Mouse (Mus musculus) adipocyte (in vitro differentiated cells): Measurements from ENCODE around the gene Ablim1.

Source experiments
- DNase-seq: peaks from one replicate; pipeline ENCODE4 v3.0.0-alpha.2; 2016; ENCODE audit warnings: low spot score

The Ablim1 gene

DNA sequence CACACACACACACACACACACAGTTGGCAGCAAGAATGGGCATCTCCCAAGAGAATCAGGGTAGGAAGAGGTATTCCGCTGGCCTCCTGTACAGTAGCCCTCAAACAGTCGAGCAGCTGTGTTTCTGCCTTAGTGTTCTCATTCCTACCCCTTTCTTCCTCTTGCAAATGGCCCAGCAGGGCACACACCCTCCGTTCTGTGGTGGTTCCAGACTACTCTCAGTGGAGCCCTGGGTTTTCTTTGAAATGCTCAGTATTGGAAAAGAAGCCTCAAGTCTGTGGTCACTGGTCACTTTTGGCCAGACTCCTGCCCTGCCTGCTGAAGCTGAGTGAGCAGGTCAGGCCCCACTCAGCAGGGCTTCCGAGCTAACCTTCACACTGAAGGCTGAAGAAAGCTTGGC is 305.1 kb downstream of the Ablim1 start:
- DNase-seq, result no peak

- DNase-seq, result peak; percentile 72
Observed at GRCm38 (mm10) chr19:57007781-57008710, 306.7 kb downstream of the Ablim1 start, which contains the start of gene Afap1l2. Afap1l2 (minus strand) TSS chr19:57008228.

DNA sequence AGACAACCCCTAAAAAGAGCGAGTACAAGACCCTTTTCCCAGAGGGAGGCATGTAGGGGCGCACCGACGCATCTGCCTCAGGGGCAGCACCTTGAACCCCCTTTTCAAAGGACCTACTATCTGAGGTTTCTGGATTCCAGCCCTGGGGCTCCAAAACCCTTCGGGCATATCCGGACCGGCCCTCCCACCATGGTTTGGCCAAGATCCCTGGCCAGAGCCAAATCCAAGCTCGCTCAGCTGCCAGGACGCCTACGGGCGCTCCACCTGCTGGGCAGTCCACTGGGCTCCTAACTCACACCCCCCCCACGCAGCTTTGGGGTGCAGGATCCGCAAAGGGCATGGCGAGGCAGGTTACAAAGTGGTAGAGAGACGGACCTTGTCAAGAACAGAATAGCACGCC is 307.4 kb downstream of the Ablim1 start:
- no peak for DNase-seq

DNA sequence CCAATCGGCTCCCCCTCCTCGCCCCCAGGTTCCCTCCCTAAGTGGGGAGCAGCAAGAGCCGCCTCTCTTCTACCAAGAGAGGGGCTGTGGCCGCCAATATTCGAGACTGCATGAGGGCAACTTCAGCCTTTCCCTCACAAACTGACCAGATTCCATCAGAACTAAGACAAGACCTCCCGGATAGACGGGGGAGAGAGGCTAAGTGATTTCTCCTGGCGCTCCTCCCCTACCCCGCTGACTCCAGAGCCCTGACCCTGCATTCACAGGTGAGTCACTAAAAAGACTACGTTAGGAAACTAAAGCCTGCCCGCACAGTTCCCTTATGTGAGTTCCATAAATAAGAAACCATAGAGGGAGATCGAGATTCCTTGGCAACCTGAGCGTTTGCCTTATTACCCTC is 307.9 kb downstream of the Ablim1 start:
- DNase-seq, result no peak

- no peak for DNase-seq
Observed at GRCm38 (mm10) chr19:57005062-57005461, 309.7 kb downstream of the Ablim1 start.

DNA sequence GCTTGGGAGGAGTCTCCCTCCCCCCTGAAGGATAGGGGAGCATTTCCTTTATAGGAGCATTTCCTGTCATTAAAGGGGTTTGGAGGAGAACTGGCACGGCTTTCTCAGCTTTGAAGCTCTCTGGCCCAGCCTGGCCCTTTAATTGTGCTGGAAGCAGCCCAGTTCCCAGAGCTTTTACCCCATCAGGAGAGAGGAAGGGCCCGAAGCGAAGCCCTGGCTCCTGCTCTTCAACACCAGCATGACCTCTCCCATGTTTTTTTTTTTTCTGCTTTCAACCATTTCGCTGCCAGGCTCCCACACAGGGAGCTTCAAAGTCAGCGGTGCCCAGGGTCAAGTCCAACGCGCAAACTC is 311.3 kb downstream of the Ablim1 start:
- peak; percentile 95 for DNase-seq

GRCm38 (mm10) chr19:57002741-57003459 is 311.8 kb downstream of the Ablim1 start:
- DNase-seq, result no peak

GRCm38 (mm10) chr19:57001926-57002325 is 312.8 kb downstream of the Ablim1 start:
- DNase-seq, result no peak

- no peak for DNase-seq
Observed at GRCm38 (mm10) chr19:57000592-57000991, 314.1 kb downstream of the Ablim1 start.

- DNase-seq, result peak; percentile 62
Observed at GRCm38 (mm10) chr19:56999781-57000180, 314.9 kb downstream of the Ablim1 start.

DNA sequence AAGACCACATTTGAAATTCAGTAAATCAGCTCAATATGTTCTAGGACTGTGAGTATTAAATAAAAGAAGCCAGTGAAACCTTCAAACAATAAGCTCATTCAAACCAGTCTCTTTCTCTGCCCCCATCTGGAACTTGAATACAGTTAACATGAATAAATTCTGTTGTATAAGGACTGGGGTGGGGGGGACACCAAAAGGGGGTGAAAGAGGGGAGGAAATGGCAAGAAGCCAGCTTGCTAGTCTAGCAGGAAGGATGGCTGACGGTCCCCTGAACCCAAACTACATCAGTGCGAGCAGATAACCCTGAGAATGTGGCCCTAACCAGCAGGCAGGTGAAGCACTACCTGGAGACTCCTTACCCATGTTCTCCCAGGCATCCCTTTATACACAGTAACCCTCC is 315.8 kb downstream of the Ablim1 start:
- no peak for DNase-seq

DNA sequence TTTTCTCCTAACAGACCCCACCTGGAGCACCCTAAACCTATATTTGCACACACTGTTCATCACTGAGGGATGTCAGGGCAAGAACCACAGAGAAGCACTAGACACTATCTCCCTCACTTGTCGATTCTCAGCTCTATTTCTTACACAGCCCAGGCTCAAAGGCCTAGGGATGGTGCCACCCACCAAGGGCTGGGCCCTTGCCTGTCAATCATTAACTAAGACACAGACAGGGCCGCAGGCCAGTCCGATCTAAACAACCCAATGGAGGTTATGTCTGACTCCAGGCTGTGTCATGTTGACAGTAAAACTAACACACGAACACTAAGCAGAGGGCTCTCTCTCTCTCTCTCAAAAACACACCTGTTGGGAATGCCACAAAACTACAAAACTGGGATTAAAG is 316.4 kb downstream of the Ablim1 start:
- no peak for DNase-seq

GRCm38 (mm10) chr19:56997164-56997599 is 317.5 kb downstream of the Ablim1 start:
- peak; percentile 62 for DNase-seq

- DNase-seq, result no peak
Observed at GRCm38 (mm10) chr19:56995441-56995840, 319.3 kb downstream of the Ablim1 start.

DNA sequence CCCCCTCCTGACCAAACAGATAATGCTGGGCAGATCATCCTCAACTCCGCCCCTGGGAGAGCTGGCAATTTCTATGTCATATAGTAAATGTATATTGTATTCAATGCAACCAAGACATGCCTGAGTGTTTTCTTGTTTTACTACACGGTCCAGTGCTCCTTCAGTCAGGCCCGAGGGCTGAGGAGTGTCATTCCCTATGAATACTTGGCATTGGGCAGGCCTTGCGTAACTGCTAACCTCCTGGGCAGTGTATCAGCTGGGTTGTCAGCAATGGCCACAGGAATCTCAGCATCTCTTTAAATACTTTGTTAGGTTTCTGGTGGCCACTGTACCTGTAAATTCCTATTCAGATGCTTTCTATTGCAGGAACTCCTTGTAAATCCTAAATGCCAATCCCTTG is 320.1 kb downstream of the Ablim1 start:
- peak; percentile 85 for DNase-seq

- peak; percentile 71 for DNase-seq
Observed at GRCm38 (mm10) chr19:56993763-56994162, 321.0 kb downstream of the Ablim1 start.

DNA sequence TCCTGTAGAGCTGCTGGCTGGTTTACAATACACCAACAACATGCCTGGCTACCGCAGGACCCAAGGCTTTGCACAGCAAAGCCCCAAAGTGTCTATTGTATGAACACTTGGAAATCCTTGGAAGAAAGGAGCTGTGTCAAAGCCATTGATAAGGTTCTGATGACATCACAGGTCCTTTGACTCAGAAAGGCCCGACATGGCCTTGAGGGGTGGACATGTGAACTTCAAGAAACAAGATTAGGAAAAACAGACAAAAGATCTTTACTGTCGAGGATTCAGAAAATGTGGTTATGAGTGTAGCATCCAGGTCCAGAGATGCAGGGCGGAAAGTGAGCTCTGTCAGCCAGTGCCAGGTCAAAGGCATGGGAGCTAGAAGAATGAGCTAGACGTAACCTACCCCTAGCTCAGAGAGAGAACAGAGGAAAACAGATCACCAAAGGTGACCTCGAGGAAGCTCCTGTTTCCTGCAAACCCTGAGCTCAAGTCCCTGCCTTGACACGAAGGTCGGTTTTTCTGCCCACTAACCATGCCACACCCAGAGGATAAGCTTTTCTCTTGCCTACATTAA is 321.7 kb downstream of the Ablim1 start:
- DNase-seq, result no peak

- DNase-seq, result peak; percentile 73
Observed at GRCm38 (mm10) chr19:56990367-56991111, 324.2 kb downstream of the Ablim1 start.

DNA sequence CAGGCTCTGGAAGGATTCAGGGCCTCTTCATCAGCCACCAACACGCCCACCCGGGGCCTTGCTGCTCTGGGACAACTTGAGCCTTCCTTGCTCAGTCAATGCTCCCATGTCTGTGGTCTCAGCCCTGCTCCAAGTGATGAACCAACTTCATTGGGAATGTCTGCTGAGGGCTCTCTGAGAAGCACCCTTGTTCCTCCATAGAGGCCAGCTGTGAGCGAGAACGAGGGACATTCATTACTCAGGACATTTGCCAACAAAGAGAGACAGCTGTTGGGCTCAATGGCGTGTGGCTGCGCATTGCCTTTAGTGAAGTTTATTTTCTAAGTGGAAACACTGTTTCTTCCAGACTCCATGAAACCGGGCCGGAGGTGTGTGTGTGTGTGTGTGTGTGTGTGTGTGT is 325.5 kb downstream of the Ablim1 start:
- no peak for DNase-seq

- peak; percentile 99 for DNase-seq
Observed at GRCm38 (mm10) chr19:56984229-56984628, 330.5 kb downstream of the Ablim1 start.

DNA sequence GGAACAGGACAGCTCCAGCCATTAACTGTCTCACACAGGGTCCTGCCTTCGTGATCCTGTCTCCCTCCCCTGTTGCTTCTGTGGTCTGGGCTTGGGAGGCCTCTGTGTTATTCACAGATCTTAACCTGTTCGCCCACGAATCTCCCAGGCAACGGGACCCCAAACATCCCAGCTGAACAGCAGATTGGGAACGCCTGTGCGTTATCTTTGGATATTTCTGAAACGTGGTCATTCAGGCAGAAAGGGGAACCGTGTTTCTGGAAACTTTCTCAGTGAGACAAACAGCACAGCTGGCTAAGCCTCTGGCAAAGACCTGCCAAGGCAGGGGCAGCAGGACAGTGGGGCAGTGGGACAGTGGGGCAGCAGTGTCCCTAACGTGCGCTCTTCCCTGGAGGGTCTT is 331.0 kb downstream of the Ablim1 start:
- DNase-seq, result no peak
